Mouse (Mus musculus) layer of hippocampus, adult 8-10 months (tissue): ENCODE data around the gene Cald1. TPM values are rescaled to one million over a fixed set of nuclear protein-coding genes. Genes with fewer than 3 reads are reported as not detected.
A peak's percentile ranks its signal among the peaks of the same experiment; 100 is the strongest.

Experiments used
- DNase-seq, 2 experiments: peaks; one replicate each; pipeline ENCODE4 v3.0.0; 2022; ENCODE audit warnings: low spot score in 2 of 2
- total RNA-seq, 4 experiments: library from RNA; stranded (reverse); gene quantifications; 2 replicates each; pipeline ENCODE4 v1.2.4; 2022

Gene Cald1
- total RNA-seq, 4 experiments from 2014 or later: 28.3 to 38.6 (median 29.0) TPM

DNA sequence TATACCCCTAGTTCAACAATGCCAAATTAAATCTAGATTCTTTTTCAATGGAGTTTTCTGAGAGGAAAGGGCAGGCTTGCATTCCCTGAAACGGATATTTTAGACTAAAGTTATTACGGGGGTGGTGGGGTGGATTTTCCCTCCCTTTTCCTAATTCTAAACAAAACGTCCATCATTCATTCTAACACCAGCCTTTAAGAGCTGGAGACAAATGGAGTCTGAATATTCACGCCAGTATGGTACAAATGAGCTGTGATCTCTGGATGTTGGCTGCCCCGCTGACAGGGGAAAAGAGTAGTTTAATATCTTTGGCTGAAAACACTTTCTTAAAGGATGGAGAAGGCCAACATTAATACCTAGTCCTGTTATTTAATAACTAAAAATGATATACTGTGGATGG is 66.4 kb downstream of the Cald1 start:
- no peak for DNase-seq

DNA sequence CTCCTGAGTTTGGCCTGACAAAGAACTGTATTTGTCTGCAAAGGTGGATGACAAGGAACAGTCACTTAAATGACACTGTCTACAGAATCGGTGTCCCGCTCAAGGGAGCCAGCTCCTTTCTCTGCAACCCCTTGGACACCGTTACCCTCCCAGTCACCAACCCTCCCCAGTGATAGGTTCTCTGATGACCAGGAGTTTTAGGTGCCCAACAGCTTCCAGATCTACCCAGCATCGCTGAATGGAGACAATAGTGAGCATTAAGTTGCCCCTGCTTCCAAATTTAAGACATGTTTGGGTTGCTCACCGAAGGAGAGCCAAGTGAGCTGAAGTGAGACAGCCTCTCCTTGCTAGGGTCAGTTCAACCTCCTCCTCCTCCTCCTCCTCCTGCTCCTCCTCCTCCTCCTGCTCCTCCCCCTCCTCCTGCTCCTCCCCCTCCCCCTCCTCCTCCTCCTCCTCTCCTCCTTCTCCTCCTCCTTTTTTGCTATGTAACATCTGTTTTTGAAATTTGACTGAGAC is 70.5 kb downstream of the Cald1 start:
- DNase-seq: no peak

DNA sequence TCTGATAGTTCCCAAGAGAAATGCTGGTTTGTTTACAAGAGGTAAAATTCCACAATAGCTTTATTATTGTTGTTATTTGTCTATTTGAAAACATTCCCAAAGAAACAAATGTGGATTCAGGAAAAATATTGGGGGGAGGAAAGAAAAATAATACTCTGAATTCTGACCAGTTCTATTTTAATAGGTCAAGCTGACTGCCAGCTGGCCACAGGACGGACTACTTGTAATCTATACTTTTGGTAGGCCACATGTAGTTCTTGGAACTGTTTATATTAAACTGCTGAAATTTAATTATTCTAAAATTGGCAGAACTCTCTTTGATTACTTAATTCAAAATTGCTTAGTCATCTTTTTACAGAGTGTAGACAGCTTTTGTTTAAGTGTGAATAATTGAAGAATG is 73.1 kb downstream of the Cald1 start:
- DNase-seq: no peak

GRCm38 (mm10) chr6:34674416-34674815 is 76.1 kb downstream of the Cald1 start:
- no peak for DNase-seq

- DNase-seq: no peak
Observed at GRCm38 (mm10) chr6:34674897-34675296, 76.6 kb downstream of the Cald1 start.

DNA sequence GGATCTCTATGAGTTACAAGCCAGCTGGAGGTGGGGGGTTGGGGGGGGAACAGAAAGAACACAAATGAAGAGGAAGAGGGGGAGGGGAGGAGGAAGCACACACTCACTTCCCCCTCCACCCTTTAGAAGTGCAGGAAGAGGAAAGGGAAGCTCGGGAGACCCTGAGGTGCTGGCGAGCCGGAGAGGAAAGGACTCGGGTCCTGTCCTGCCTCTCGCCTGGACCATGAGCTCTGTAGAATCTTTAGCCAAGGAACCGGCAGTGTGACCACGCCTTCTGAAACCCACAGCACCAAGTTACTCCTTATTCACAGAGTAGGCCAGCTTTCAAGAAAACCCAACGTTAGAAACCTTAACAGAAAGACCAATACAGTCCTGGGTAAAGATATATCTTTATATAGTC is 83.8 kb downstream of the Cald1 start:
- no peak for DNase-seq

DNA sequence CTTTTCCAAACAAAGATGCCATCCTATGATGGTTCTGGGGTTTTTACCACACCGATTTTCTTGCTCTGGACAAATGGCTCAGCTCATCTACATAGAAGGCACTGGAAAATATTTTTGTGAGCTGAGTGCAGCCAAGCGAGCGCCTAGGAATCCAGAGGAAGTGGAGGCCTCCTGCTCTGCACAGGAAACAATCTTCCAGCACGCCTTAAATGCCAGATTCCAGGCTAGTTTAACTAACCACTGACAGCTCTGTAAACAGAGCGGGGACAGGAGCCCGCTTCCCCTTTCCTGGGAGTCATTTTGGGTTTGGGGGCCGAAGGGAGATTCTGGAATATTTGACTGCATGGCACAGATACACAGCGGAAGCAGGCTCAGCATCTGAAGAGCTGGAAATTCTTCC is 86.6 kb downstream of the Cald1 start:
- no peak for DNase-seq

DNA sequence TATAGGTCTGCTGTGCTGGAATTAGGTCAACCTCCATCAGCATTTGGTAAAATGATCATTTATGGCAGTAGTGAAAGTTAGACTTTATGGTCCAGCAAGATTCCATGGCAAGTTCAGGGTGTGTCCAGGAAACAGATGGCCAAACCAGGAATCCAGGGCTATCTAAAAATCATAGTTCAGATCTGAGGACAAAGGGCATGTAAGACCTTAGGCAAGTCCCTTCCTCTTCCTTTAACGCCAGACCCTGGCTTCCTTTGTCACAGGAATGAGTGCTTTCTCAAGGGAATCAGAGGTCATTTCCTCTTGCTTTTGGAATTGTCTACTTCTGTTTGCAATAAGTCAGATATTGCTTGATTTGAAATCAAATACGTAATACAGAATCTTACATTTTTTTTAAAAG is 90.7 kb downstream of the Cald1 start:
- no peak for DNase-seq

DNA sequence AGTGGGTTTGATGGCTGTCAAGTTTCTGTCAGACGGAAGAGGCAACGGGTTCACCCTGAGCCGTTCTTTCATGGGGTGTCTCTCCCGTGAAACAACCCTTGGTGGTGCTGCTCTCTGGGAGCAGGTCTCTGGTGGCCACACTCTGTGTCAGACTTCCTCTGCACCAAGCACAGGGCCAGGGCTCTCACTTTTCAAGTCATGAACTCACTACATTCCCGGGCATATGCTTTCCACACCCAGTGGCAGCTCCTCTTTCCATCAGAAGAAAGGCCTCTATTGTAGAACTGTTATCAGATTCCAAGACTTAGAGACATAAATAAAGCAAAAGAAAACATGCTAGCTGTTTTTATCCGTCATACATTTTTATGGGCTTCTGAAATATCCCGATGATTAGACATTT is 93.1 kb downstream of the Cald1 start:
- no peak for DNase-seq

- DNase-seq: no peak
Observed at GRCm38 (mm10) chr6:34694096-34694495, 95.8 kb downstream of the Cald1 start.

- no peak for DNase-seq
Observed at GRCm38 (mm10) chr6:34703421-34704120, 105.3 kb downstream of the Cald1 start.

DNA sequence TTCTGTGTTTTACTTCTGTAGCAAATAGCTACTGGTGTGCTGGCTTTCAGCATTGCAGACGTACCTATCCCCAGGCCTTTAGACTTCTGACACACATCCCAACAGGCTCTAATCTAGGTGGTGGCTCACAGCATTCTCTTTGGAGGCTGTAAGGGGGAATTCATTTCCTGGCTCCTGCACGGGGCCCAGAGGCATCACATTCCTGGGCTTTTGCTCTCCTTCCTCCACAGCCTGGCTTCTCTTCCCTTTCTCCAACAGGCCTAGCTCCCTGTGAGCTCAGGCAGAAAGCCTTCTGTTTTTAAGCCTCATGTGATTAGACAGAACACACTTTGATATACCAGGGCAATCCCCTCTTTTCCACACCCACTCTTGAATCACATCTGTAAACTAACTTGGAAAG is 109.2 kb downstream of the Cald1 start:
- DNase-seq: no peak

GRCm38 (mm10) chr6:34708650-34709265 is 110.5 kb downstream of the Cald1 start:
- peak in 1 of 2 experiments; percentile 20 for DNase-seq

GRCm38 (mm10) chr6:34709289-34709688 is 111.0 kb downstream of the Cald1 start:
- peak; percentile 46 to 60 for DNase-seq

- DNase-seq: no peak
Observed at GRCm38 (mm10) chr6:34709946-34710682, 111.8 kb downstream of the Cald1 start.

DNA sequence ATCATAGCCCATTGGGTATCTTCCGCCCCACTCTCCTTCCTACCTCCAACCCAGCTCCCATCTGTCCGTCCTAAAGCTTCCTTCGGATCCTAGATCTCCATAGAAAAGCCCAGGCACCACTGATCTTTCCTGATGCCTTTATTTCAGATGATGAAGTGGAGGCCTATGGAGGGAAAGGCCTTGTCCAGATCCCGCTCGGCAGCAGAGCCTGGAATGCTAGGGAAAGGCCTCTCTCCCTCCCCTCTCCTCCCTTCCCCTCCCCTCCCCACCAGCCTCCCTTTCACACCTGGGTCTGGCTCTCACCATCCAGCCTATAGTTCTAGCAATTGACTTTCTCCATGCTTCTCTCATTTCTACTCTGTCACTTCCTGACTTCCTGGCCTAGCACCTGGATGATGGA is 112.5 kb downstream of the Cald1 start:
- DNase-seq: no peak

DNA sequence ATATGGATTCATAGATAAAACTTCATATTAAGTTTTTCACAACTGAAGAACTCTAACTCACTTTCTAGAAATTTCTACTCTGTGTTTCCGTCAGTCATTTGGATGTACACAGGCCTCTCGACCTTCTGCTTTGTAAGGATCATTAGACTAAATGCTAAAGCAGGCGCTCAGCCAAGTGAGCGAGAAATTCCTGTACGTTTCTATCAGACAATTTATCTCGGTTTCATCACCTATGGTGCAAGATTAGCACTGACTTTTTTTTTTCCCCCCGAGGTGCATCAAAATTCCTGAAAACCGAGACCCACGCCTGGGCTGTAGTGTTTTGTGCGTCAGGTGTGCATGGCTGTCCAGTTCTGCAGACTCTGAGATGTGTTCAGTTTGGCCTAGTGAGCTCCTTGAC is 113.3 kb downstream of the Cald1 start:
- no peak for DNase-seq

DNA sequence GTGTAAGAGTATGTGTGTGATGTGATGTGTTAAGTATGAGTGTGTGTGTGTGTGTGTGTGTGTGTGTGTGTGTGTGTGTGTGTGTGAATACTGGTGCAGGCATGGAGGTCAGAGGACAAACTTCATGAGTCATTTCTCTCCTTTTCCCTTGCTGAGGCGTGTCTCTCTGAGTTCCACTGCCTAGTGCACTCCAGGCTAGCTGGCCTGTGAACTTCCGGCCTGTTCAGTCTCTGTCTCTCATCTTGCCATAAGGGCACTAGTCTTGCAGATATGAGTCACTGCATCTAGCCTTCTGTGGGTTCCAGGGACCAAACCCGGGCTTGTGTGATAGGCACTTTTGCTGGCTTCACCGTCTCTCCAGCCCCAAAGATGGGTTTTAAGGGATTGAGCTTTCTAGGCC is 114.9 kb downstream of the Cald1 start:
- no peak for DNase-seq

DNA sequence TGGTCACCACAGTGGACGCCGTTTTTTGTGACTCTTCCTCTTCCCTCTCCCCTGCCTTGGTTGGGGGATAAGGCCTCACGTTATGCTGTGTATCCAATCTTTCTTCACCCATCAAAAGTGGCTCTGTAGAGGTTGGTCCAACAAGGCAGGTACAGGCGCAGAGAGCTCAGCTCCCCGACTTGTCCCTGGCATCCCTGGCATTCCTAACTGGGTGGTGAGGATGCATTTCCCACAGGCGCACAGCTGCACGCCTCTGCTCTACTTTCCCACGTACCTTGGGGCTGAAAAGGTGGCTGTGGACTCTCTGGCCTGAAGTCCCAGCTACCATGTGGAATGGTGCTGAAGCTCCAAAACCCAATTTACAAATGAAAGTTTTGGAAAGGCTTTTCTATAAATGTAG is 115.5 kb downstream of the Cald1 start:
- no peak for DNase-seq

DNA sequence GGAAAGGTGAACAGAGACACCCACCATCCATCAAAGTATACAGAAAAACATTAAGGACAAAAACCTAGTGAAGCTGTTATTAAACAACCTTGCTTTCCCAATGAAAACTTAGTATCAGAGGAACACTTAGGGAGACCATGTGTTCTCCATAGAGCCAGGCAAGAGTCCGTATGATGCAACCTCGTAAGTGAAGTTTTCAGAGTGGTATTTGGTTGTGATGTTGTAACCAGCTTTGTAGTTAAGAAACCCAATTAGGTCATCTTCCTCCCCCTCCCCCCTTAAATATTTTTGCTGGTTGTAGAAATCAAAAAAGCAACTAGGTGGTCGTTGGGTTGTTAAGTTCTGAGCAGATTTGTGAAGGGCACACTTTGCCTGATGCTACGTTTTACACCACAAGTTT is 116.3 kb downstream of the Cald1 start:
- DNase-seq: no peak

DNA sequence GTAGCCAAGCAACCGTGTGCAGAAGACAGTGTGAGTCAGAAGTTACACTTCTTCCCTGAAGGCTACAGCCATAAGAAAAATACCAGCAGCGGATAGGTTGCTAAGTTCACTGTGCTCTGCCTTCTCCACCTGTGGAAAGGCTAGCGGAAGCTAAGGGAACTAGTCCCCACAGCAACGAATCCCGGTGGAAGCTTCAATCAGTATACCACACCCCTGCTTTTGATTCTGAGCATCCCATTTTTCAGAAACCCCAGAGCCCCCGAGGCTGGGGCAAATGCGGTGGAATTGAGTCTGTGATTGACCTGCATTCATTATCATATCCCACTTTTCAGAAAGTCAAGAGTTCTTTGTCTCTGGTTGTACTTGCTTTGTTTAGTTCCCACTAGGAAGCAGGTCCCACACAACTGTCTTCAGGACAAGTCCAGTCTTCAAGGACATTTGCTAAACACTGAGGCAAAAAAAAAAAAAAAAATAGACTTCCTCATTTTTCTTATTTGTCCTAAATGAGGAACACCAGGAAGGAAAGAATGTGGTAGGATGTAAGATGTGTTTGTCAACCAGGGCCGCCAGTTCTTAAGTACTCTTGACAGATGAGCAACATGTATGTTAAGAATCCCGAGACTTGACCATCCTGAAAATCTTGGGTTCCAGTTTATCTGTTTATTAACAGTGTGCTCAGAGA is 118.0 kb downstream of the Cald1 start:
- DNase-seq: no peak
